Mouse (Mus musculus): ENCODE results near the gene Pwwp2b. TPM values are rescaled to one million over a fixed set of nuclear protein-coding genes. Genes with fewer than 3 reads are reported as not detected.

Gene Pwwp2b
- total RNA-seq, 1 experiment from 2014 or later, result 4.1 TPM

- ATAC-seq (replicated peaks in 1 of 2; ENCODE audit: insufficient read depth in 1 of 2, low FRiP score in 2 of 2, low TSS enrichment in 1 of 2, low read depth in 1 of 2, poor library complexity in 2 of 2, severe bottlenecking in 2 of 2), result peak in 1 of 2 experiments; percentile 14; a peak in 1 of 4 replicates
Measured at GRCm38 (mm10) chr7:139248615-139249405, 528 bp downstream of the Pwwp2b start.

DNA sequence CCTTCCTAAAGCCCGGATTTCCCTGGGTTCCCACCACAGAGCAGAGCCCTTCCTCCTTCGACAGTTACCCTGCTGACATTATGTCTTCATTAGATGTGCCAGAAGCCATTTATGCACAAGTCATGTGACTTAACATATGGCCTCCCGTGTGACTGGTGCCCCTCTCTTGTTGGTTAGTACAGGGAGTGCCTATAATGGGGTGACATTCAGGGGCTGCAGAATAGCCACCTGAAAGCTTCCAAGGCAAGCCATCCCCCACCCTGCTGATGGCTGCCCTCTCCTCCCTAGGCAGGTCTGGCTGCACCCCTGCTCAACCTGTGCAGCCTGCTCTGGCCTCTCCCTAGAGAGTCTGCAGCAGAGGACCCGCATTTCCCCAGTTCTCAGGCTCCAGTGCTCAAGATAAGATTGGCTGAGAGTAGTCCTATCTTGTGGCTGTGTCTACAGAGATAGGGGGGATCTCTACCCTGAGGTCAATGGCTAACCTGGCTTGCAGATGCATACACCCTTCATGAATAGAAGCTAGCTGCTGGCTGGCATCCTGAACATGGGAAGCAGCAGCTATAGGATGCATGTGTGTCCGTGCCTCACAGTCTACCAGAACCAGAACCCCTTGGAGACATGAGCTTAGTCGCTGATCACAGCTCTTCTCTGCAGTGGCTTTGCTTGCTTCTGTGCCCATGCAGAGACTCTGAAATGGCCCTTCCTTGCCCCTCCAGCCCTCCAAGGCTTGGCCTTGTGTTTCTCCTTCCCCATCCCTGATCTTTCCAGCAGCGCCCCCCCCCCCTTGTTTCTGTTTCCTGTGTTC lies 1.3 kb downstream of the Pwwp2b start:
- ATAC-seq (replicated peaks in 1 of 2; ENCODE audit: insufficient read depth in 1 of 2, low FRiP score in 2 of 2, low TSS enrichment in 1 of 2, low read depth in 1 of 2, poor library complexity in 2 of 2, severe bottlenecking in 2 of 2), result no peak

GRCm38 (mm10) chr7:139251881-139252301 lies 3.6 kb downstream of the Pwwp2b start:
- ATAC-seq (replicated peaks in 1 of 2; ENCODE audit: insufficient read depth in 1 of 2, low FRiP score in 2 of 2, low TSS enrichment in 1 of 2, low read depth in 1 of 2, poor library complexity in 2 of 2, severe bottlenecking in 2 of 2), result no peak

DNA sequence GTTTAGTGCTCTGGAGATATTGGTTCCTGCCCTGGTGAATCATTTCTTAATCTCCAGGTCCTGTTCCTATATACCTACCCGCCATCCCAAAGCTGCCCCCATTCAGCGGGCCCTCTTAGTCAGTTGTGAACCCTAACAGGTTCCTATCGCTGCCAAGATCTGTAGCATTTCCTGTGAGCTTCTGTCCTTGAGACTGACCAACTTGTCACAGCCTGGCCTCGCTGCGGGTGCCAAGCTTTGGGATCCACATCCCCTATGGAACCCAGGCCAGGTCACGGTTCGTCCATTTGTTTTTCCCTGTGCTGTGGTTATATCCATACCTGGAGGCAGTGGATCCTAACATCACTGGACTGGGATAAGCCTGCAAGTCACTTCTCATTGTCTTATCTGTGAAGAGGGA lies 4.3 kb downstream of the Pwwp2b start:
- no peak for ATAC-seq (replicated peaks in 1 of 2; ENCODE audit: insufficient read depth in 1 of 2, low FRiP score in 2 of 2, low TSS enrichment in 1 of 2, low read depth in 1 of 2, poor library complexity in 2 of 2, severe bottlenecking in 2 of 2)

DNA sequence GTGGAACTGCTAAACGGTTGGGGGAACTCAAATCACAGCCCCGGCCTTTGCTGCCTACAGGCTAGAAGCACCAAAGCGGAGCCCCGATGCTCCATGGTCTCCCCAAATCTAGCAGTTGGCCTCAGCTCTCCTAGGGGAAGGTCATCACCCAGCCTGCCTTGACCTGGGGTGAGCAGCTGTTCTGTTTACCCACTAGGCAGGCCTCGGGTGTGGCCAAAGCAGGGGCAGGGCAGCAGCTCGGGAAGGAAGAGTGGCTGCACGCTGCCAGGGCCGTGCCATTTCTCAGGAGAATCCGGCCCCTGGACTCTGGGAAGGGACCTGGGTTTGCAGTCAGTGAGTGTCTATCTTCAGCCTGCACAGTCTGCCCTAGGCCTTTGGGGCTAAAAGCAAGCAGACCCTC lies 4.7 kb downstream of the Pwwp2b start:
- no peak for ATAC-seq (replicated peaks in 1 of 2; ENCODE audit: insufficient read depth in 1 of 2, low FRiP score in 2 of 2, low TSS enrichment in 1 of 2, low read depth in 1 of 2, poor library complexity in 2 of 2, severe bottlenecking in 2 of 2)

DNA sequence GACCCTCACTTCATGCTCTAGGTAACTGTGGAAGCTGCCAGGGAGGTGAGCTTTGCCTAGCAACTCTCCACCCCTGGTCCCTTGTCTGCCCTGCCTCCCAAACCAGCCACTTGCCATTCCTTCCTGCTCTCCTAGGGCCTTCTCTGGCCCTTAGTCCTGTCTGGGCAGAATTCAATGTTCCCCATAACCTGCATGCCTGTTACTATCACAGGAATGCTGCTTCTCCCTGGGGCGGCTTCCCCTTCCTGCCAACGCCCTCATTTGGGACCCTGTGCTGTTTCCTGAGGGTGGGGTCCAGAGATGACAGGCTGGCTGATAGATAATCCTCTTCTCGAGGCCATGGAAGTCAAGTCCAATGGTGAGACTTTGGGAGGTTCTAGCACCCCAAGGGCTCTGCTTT lies 5.2 kb downstream of the Pwwp2b start:
- ATAC-seq (replicated peaks in 1 of 2; ENCODE audit: insufficient read depth in 1 of 2, low FRiP score in 2 of 2, low TSS enrichment in 1 of 2, low read depth in 1 of 2, poor library complexity in 2 of 2, severe bottlenecking in 2 of 2), result no peak

- ATAC-seq (replicated peaks in 1 of 2; ENCODE audit: insufficient read depth in 1 of 2, low FRiP score in 2 of 2, low TSS enrichment in 1 of 2, low read depth in 1 of 2, poor library complexity in 2 of 2, severe bottlenecking in 2 of 2), result no peak
Measured at GRCm38 (mm10) chr7:139254626-139255025, 6.3 kb downstream of the Pwwp2b start.

- no peak for ATAC-seq (replicated peaks in 1 of 2; ENCODE audit: insufficient read depth in 1 of 2, low FRiP score in 2 of 2, low TSS enrichment in 1 of 2, low read depth in 1 of 2, poor library complexity in 2 of 2, severe bottlenecking in 2 of 2)
Measured at GRCm38 (mm10) chr7:139257752-139258542, 9.7 kb downstream of the Pwwp2b start.

GRCm38 (mm10) chr7:139264337-139264736 lies 16.1 kb downstream of the Pwwp2b start:
- ATAC-seq (replicated peaks in 1 of 2; ENCODE audit: insufficient read depth in 1 of 2, low FRiP score in 2 of 2, low TSS enrichment in 1 of 2, low read depth in 1 of 2, poor library complexity in 2 of 2, severe bottlenecking in 2 of 2), result no peak

GRCm38 (mm10) chr7:139265634-139266033 lies 17.4 kb downstream of the Pwwp2b start:
- no peak for ATAC-seq (replicated peaks in 1 of 2; ENCODE audit: insufficient read depth in 1 of 2, low FRiP score in 2 of 2, low TSS enrichment in 1 of 2, low read depth in 1 of 2, poor library complexity in 2 of 2, severe bottlenecking in 2 of 2)

DNA sequence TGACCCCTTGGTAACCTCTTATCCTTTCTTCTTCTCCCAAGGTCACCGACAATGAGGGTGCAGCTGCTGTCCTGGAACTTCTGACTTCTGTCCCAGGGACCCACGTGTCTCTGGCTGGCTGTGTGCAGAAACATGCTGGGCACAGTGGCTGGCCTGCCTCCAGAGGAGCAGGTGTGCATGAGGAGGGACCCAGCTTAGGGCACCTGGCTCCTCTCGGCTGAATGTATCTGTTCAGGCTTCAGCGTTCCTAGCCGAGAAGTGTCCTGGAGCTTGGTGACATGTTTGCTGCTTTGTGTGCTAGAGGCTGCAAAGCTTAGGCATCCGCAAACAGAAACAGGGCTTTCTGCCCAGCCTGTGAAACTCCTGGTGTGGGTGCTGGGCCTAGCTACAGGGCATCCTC lies 18.1 kb downstream of the Pwwp2b start:
- no peak for ATAC-seq (replicated peaks in 1 of 2; ENCODE audit: insufficient read depth in 1 of 2, low FRiP score in 2 of 2, low TSS enrichment in 1 of 2, low read depth in 1 of 2, poor library complexity in 2 of 2, severe bottlenecking in 2 of 2)

DNA sequence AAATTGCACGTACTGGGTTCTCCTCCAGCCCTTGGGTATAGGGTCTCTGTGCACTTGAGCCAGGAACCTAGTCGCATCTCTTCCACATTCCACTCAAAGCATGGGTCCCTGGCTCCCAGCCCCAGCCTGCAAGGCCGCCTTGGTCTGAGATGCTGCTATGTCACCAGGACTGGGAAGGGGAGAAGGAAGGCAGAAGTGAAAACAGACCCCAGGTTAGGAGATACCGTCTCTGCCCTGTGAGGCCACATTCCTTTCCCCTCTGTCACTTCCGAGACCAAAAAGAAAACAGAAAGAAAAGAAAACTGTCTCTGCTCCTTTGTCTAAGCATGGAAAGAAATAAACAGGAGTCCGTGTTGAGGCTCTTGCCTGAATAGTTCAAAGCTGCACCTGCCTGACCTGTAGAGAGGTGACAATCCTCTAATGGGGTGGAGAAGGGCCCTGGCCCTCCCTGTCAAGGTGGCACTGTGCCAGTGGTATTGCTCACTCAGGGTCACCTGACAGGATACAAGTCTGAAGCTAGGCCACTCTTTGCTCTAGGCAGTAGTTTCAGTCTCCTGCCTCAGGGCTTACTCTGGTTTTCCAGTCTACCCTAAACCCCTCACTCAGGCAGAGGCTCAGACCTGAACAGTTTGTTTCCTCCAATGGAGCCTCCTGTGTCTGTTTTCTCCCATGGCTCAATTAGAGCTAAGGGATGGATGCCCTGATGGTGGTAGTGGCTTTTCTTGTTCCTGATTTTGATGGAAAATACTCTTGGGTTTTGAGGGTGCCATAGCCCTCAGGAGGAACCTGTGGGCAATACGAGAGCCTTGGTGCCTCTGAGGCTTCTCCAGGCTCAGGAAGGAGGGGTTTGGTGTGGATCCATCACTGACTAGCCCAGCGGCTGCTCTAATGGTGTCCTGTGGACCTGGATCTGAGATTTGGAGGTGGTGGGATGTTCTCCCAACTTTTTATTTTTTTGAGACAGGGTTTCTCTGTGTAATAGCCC lies 18.9 kb downstream of the Pwwp2b start:
- peak; percentile 36 to 46; a peak in 1 of 4 replicates for ATAC-seq (replicated peaks in 1 of 2; ENCODE audit: insufficient read depth in 1 of 2, low FRiP score in 2 of 2, low TSS enrichment in 1 of 2, low read depth in 1 of 2, poor library complexity in 2 of 2, severe bottlenecking in 2 of 2)

DNA sequence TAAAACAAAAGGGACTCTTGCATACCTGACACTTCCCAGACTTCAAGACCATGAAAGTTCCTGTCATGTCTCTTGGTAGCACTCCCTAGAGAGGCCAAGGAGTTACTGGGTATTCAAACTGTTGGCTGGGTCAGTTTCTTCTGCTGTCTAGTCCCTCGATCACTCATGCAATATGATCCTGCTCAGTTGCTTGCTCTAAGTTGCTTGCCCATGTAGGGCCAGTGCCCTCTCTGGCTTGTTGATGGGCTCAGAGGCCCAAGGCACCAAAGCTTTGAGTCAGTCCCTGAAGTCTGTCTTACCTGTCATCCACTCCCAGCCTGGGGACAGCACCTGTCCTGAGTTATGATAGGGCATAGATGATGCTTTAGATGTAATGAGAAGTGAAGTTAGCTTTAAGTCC lies 22.5 kb downstream of the Pwwp2b start:
- ATAC-seq (replicated peaks in 1 of 2; ENCODE audit: insufficient read depth in 1 of 2, low FRiP score in 2 of 2, low TSS enrichment in 1 of 2, low read depth in 1 of 2, poor library complexity in 2 of 2, severe bottlenecking in 2 of 2), result no peak

GRCm38 (mm10) chr7:139271871-139272270 lies 23.6 kb downstream of the Pwwp2b start:
- ATAC-seq (replicated peaks in 1 of 2; ENCODE audit: insufficient read depth in 1 of 2, low FRiP score in 2 of 2, low TSS enrichment in 1 of 2, low read depth in 1 of 2, poor library complexity in 2 of 2, severe bottlenecking in 2 of 2), result no peak

DNA sequence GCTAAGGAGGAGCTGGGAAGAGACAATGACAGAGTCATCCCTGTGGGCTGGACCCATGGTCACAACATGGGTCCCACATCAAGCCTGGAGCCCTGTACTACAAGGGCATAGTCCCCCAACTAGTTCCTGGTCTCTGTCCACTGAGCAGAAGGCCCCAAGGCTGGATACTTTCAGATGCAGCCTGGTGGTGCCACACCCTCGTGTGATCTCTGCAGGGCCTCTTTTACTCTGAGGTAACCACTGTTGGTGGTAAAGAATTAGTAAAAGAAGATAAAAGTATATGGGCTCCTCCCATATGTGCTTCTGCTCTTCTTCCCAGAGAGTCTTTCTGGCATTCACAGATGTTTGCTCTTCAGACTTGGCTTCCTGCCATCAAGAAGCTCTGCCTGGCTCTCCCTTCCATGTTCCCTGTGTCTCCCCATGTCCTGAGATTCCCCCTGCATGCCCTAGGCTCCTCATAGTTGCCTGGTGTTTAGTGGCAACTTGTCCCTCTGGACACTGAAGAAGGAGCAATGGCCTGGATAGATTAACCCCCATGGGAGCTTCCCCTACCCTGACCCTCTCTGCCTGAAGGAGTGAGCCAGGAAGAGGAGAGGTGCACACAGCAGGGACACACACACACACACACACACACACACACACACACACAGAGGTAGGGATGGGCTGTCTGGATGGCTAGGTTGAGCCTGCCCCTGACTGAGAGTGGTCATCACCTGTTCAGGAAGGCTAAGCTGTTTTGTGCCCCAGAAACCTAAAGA lies 24.5 kb downstream of the Pwwp2b start:
- no peak for ATAC-seq (replicated peaks in 1 of 2; ENCODE audit: insufficient read depth in 1 of 2, low FRiP score in 2 of 2, low TSS enrichment in 1 of 2, low read depth in 1 of 2, poor library complexity in 2 of 2, severe bottlenecking in 2 of 2)

DNA sequence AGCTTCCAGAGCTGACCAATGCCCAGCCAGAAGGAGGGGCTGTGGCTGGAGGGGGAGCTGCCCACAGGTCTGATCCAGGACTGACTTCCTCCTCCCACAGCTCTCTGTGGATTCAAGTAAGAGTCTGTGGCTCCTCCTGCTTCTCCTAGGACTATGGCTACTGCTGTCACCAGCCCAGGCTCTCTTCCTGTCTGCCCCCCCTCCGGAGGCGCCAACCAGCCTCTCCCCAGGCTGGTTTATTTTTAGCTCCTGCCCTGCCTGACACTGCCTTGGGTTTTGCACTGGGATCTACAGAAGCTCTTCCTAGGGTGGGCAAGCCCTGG lies 25.1 kb downstream of the Pwwp2b start:
- peak; percentile 72 to 79 for ATAC-seq (replicated peaks in 1 of 2; ENCODE audit: insufficient read depth in 1 of 2, low FRiP score in 2 of 2, low TSS enrichment in 1 of 2, low read depth in 1 of 2, poor library complexity in 2 of 2, severe bottlenecking in 2 of 2)
